Mouse (Mus musculus) heart, embryonic 11.5 days (tissue): ENCODE measurements at regions not wholly inside any gene's neighbourhood (a gene's known extent, or its start where the extent isn't known, plus 50 kb on each side); places are given as distances from the start of the nearest gene placed in this dataset.

Experiments used
- ATAC-seq: fragments of 200-750 bp; cut with Nextera tagmentation; replicated peaks from 2 replicates; pipeline ENCODE4 v1.8.0; 2017; ENCODE audit warnings: moderate library complexity; ENCODE audit not compliant: insufficient number of reproducible peaks, low FRiP score, low TSS enrichment
- H3K27ac ChIP-seq: fragments of 300-500 bp; sonication (generic); 2 replicates; pipeline ENCODE4 v1.5.1; 2014; ENCODE audit warnings: mild to moderate bottlenecking, low read depth, low read length
- H3K27me3 ChIP-seq: fragments of 300-500 bp; sonication (generic); 2 replicates; pipeline ENCODE4 v1.6.1; 2014; ENCODE audit warnings: mild to moderate bottlenecking, low read length, mixed read lengths; ENCODE audit not compliant: control insufficient read depth, insufficient read depth
- H3K36me3 ChIP-seq: fragments of 300-500 bp; sonication (generic); 2 replicates; pipeline ENCODE4 v1.6.1; 2014; ENCODE audit warnings: mild to moderate bottlenecking, low read length, moderate library complexity, mixed read lengths; ENCODE audit not compliant: control insufficient read depth, insufficient read depth
- H3K4me1 ChIP-seq: fragments of 300-500 bp; sonication (generic); 2 replicates; pipeline ENCODE4 v1.6.1; 2014; ENCODE audit warnings: low read length; ENCODE audit not compliant: control insufficient read depth, insufficient read depth
- H3K4me2 ChIP-seq: fragments of 300-500 bp; sonication (generic); 2 replicates; pipeline ENCODE4 v1.6.1; 2014; ENCODE audit warnings: mild to moderate bottlenecking, moderate library complexity
- H3K4me3 ChIP-seq: fragments of 300-500 bp; sonication (generic); 2 replicates; pipeline ENCODE4 v1.5.1; 2014; ENCODE audit warnings: low read depth, low read length
- H3K9ac ChIP-seq: fragments of 300-500 bp; sonication (generic); 2 replicates; pipeline ENCODE4 v1.6.1; 2014; ENCODE audit warnings: mild to moderate bottlenecking, low read depth, low read length, moderate library complexity
- H3K9me3 ChIP-seq: fragments of 300-500 bp; sonication (generic); replicated peaks from 2 replicates; pipeline ENCODE4 v1.6.1; 2016; ENCODE audit warnings: low read length; ENCODE audit not compliant: control insufficient read depth
- WGBS: fragments of 180-500 bp; shearing (Covaris S2); extraction: QIAGEN DNeasy Blood & Tissue Kit; methylation state at CpG from one replicate; pipeline ENCODE4 v1.1.7; 2014; ENCODE audit not compliant: insufficient replicate concordance; 5-methylcytosine and 5-hydroxymethylcytosine counted together

GRCm38 (mm10) chr1:153988297-153988696 lies 88.3 kb upstream of the Teddm2 start:
- 55% methylated on average over 2 of the region's 2 CpGs for WGBS
- no peaks in the 10 kb centered on the region for H3K36me3 ChIP-seq

GRCm38 (mm10) chr1:153990651-153991435 lies 90.8 kb upstream of the Teddm2 start:
- H3K9me3 ChIP-seq = no peaks in the 10 kb centered on the region
- no peak overlapping the region for H3K27ac ChIP-seq
- H3K27me3 ChIP-seq = no peaks in the 10 kb centered on the region
- no peaks in the 10 kb centered on the region for H3K36me3 ChIP-seq
- H3K4me3 ChIP-seq = no peak overlapping the region
- H3K4me1 ChIP-seq = no peaks in the 10 kb centered on the region
- 83% methylated on average over 11 of the region's 11 CpGs for WGBS
- no peak for ATAC-seq
- no peak overlapping the region for H3K9ac ChIP-seq
- no peak overlapping the region for H3K4me2 ChIP-seq

More at GRCm38 (mm10) chr1:153988297-153988696, 88.3 kb upstream of the Teddm2 start:
- no peak overlapping the region for H3K9ac ChIP-seq
- no peak for ATAC-seq
- no peaks in the 10 kb centered on the region for H3K27me3 ChIP-seq
- H3K4me2 ChIP-seq = no peak overlapping the region
- H3K4me3 ChIP-seq = no peak overlapping the region
- H3K9me3 ChIP-seq = no peaks in the 10 kb centered on the region
- H3K4me1 ChIP-seq = no peaks in the 10 kb centered on the region
- H3K27ac ChIP-seq = no peak overlapping the region

GRCm38 (mm10) chr1:153992466-153992865 lies 92.4 kb upstream of the Teddm2 start:
- Histone ChIP-seq H3K9me3 (no peaks in the 10 kb centered on the region), H3K9ac (no peak overlapping the region), H3K27ac (no peak overlapping the region), H3K36me3 (no peaks in the 10 kb centered on the region), H3K4me1 (no peaks in the 10 kb centered on the region), H3K27me3 (no peaks in the 10 kb centered on the region), H3K4me3 (no peak overlapping the region), H3K4me2 (no peak overlapping the region)
- no peak for ATAC-seq
- 62% methylated on average over 3 of the region's 3 CpGs for WGBS

GRCm38 (mm10) chr1:153994871-153995270 lies 94.8 kb upstream of the Teddm2 start:
- H3K9me3 ChIP-seq = no peaks in the 10 kb centered on the region
- H3K27ac ChIP-seq = no peak overlapping the region
- 80% methylated on average over 4 of the region's 4 CpGs for WGBS
- H3K36me3 ChIP-seq = no peaks in the 10 kb centered on the region
- H3K4me1 ChIP-seq = no peaks in the 10 kb centered on the region
- no peak for ATAC-seq
- no peak overlapping the region for H3K4me2 ChIP-seq
- H3K27me3 ChIP-seq = no peaks in the 10 kb centered on the region
- H3K9ac ChIP-seq = no peak overlapping the region
- H3K4me3 ChIP-seq = no peak overlapping the region

DNA sequence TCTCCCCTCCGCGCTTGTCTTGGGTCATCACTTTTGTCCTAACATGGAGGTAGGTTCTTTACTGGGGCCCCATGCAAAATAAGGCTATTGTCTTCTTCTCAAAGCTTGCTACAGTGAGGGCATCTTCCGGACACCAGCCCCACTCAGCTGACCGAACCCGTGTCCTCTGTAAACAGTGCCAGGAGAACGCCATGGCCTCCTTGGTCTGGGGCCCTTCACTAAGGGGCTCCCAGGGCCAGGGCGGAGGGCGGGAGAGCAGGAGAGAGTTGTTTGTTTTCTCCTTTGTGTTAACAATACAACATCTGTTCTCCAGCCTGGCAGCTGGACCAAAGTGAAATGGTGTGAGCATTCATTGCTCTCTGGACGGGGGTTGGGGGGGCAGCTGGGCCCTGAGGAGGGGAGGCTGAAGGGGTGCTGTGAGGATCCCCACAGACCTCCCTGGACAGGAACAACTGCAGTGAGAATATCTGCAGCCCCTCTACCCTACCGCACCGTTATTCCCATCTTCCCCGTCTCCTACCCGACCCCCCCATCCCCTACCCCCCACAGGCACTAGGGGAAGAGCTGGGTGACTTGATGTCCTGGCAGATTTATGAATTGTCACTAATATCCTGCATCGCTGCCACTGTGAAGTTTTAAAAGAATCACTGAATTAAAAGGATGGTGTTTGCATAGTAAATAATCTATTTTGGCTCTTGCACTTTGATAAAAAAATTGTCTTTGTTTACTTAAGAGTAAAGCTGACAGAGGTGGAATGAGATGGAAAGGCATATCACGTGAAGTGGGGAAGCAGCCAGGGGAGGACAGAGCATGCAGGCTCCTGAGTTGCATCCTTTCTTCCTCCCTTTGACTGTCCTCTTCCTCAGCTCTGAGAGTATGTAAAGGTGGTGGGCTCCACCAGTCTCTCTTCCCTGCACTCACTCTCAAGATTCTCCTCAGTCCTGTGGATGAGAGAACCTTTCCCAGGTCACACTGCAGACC lies 97.5 kb upstream of the Teddm2 start:
- no peaks in the 10 kb centered on the region for H3K36me3 ChIP-seq
- H3K4me3 ChIP-seq = no peak overlapping the region
- no peak for ATAC-seq
- no peak overlapping the region for H3K27ac ChIP-seq
- H3K9ac ChIP-seq = no peak overlapping the region
- H3K4me1 ChIP-seq = no peaks in the 10 kb centered on the region
- no peaks in the 10 kb centered on the region for H3K9me3 ChIP-seq
- WGBS = 74% methylated on average over 15 of the region's 15 CpGs
- no peaks in the 10 kb centered on the region for H3K27me3 ChIP-seq
- H3K4me2 ChIP-seq = no peak overlapping the region

DNA sequence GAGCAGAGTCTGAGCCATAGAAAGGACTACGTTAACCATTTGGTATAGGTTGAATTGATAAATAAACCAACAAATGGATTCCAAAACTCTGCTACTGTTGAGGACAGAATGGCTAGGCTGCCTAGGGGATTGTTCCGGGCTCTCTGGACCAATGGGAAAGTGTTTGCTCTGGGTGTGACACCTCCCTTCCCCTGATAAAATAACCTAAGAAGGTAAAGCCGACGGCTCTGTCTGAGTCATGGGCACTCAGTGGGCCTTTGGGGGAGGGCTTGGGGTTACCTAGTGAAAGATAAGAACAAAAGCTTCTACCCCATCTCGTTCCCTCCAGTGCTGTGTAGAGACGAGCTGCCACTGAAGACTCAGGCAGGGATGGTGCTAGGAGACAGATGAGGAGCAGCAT lies 99.7 kb upstream of the Teddm2 start:
- 50% methylated on average over 6 of the region's 6 CpGs for WGBS

GRCm38 (mm10) chr1:154003669-154004068 lies 103.6 kb upstream of the Teddm2 start:
- Histone ChIP-seq H3K9me3 (no peaks in the 10 kb centered on the region), H3K36me3 (no peaks in the 10 kb centered on the region), H3K4me3 (no peak overlapping the region), H3K27me3 (no peaks in the 10 kb centered on the region), H3K4me1 (peaks cover 4% of the 10 kb centered on the region; the same call in 1 of the 2 replicates), H3K9ac (no peak overlapping the region), H3K4me2 (no peak overlapping the region), H3K27ac (no peak overlapping the region)
- ATAC-seq = no peak
- 75% methylated on average over 7 of the region's 7 CpGs for WGBS

More for the DNA sequence above, 99.7 kb upstream of the Teddm2 start:
- Histone ChIP-seq H3K27me3 (no peaks in the 10 kb centered on the region), H3K4me2 (no peak overlapping the region), H3K4me1 (no peaks in the 10 kb centered on the region), H3K4me3 (no peak overlapping the region), H3K9me3 (no peaks in the 10 kb centered on the region), H3K36me3 (no peaks in the 10 kb centered on the region), H3K9ac (no peak overlapping the region), H3K27ac (no peak overlapping the region)
- ATAC-seq = no peak

DNA sequence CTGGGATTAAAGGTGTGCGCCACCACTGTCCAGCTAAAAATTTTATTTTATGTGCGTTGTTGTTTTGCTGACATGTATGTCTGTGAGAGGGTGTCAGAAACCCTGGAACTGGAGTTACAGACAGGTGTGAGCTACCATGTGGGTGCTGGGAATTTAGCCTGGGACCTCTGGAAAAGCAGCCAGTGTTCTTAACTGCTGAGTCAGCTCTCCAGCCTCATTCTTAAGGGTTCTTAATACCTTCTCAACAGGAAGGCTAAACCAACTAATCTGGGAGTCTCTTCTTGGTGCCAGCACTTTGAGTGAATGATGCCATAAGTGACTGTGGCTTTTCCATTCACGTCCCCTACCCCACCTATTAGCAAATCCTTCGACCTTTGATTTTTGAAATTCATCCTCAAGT lies 104.6 kb upstream of the Teddm2 start:
- Histone ChIP-seq H3K4me3 (no peak overlapping the region), H3K9me3 (no peaks in the 10 kb centered on the region), H3K4me1 (peaks cover 5% of the 10 kb centered on the region; the same call in 1 of the 2 replicates), H3K4me2 (no peak overlapping the region), H3K9ac (no peak overlapping the region), H3K27ac (no peak overlapping the region), H3K27me3 (no peaks in the 10 kb centered on the region), H3K36me3 (no peaks in the 10 kb centered on the region)
- WGBS = 86% methylated on average over 4 of the region's 4 CpGs
- ATAC-seq = no peak
